Mouse (Mus musculus) forebrain, postnatal 0 days (tissue): ENCODE results near the gene Nlrp1b. TPM values are rescaled to one million over a fixed set of nuclear protein-coding genes. Genes with fewer than 3 reads are reported as not detected.

Experiments
- ATAC-seq: fragments of 200-750 bp; cut with Nextera tagmentation; 2 replicates; pipeline ENCODE4 v1.8.0; 2017; ENCODE audit warnings: mild to moderate bottlenecking, moderate library complexity
- DNase-seq: peaks from one replicate; pipeline ENCODE4 v3.0.0-alpha.2; 2015
- H3K27ac ChIP-seq: fragments of 300-500 bp; sonication (generic); 2 replicates; pipeline ENCODE4 v1.5.1; 2014; ENCODE audit warnings: low read depth, mild to moderate bottlenecking, antibody characterized with exemption, low read length, moderate library complexity, mixed read lengths
- H3K27me3 ChIP-seq: fragments of 300-500 bp; sonication (generic); 2 replicates; pipeline ENCODE4 v1.6.1; 2014; ENCODE audit warnings: mild to moderate bottlenecking, low read length, mixed read lengths; ENCODE audit not compliant: insufficient read depth
- H3K36me3 ChIP-seq: fragments of 300-500 bp; sonication (generic); 2 replicates; pipeline ENCODE4 v1.6.1; 2014; ENCODE audit warnings: mild to moderate bottlenecking, moderate library complexity; ENCODE audit not compliant: insufficient read depth
- H3K4me1 ChIP-seq: fragments of 300-500 bp; sonication (generic); 2 replicates; pipeline ENCODE4 v1.6.1; 2014; ENCODE audit warnings: antibody characterized with exemption; ENCODE audit not compliant: insufficient read depth
- H3K4me2 ChIP-seq: fragments of 300-500 bp; sonication (generic); 2 replicates; pipeline ENCODE4 v1.6.1; 2014; ENCODE audit warnings: low read depth, mild to moderate bottlenecking, moderate library complexity
- H3K4me3 ChIP-seq: fragments of 300-500 bp; sonication (generic); 2 replicates; pipeline ENCODE4 v1.5.1; 2014; ENCODE audit warnings: low read depth, low read length, mixed read lengths
- H3K9ac ChIP-seq: fragments of 300-500 bp; sonication (generic); 2 replicates; pipeline ENCODE4 v1.6.1; 2014; ENCODE audit warnings: mild to moderate bottlenecking
- H3K9me3 ChIP-seq: fragments of 300-500 bp; sonication (generic); 2 replicates; pipeline ENCODE4 v1.6.1; 2016; ENCODE audit warnings: low read length
- CTCF ChIP-seq: sonication (generic); IDR thresholded peaks from 2 replicates; pipeline ENCODE4 v1.5.1; 2016; ENCODE audit warnings: antibody characterized with exemption, control low read depth, low read depth
- polyA plus RNA-seq: library from polyadenylated mRNA; unstranded; fragments of >200 nt; fragmentation: Nextera tagmentation; extraction: Ambion mirVana; gene quantifications from 2 replicates; pipeline ENCODE4 v1.2.1, GENCODE M21; 2015
- total RNA-seq: library from RNA; depleted of rRNA; stranded (reverse); fragments of >200 nt; gene quantifications from 2 replicates; pipeline ENCODE4 v1.2.3, GENCODE M21; 2014; rRNA removed

The Nlrp1b gene
- total and polyA plus RNA-seq, 2 experiments from 2014 or later, result 0.04 to 0.14 TPM

GRCm38 (mm10) chr11:71103931-71104330 lies 126.6 kb downstream of the Nlrp1b start:
- Histone ChIP-seq H3K4me1 (no peaks in the 10 kb centered on the region), H3K4me3 (no peak overlapping the region), H3K9ac (no peak overlapping the region), H3K36me3 (no peaks in the 10 kb centered on the region), H3K27me3 (no peaks in the 10 kb centered on the region), H3K27ac (no peak overlapping the region), H3K4me2 (no peak overlapping the region), H3K9me3 (no peaks in the 10 kb centered on the region)
- TF ChIP-seq CTCF, result no peak
- DNase-seq (no peak), ATAC-seq (no peak)

Other genes with a start within 250 kb of the Nlrp1b start
- 19.5 and 24.3 TPM in 2 replicates for gene C1qbp, start 247.7 kb downstream of the Nlrp1b start, total RNA-seq
- 225 and 233 TPM in 2 replicates for gene C1qbp, start 247.7 kb downstream of the Nlrp1b start, polyA plus RNA-seq
- 25.8 and 26.7 TPM in 2 replicates for gene Dhx33, start 226.3 kb downstream of the Nlrp1b start, total RNA-seq
- 7.4 and 9.7 TPM in 2 replicates for gene Dhx33, start 226.3 kb downstream of the Nlrp1b start, polyA plus RNA-seq
- 15.3 and 19.3 TPM in 2 replicates for gene Mis12, start 211.1 kb downstream of the Nlrp1b start, total RNA-seq
- 8.0 and 13.9 TPM in 2 replicates for gene Mis12, start 211.1 kb downstream of the Nlrp1b start, polyA plus RNA-seq
- 27.0 and 35.0 TPM in 2 replicates for gene Derl2, start 210.9 kb downstream of the Nlrp1b start, total RNA-seq
- gene Derl2, start 210.9 kb downstream of the Nlrp1b start, polyA plus RNA-seq, result 21.5 and 25.1 TPM in 2 replicates
- gene 6330403K07Rik, start 197.2 kb downstream of the Nlrp1b start, total RNA-seq, result 611 and 642 TPM in 2 replicates
- 634 and 640 TPM in 2 replicates for gene 6330403K07Rik, start 197.2 kb downstream of the Nlrp1b start, polyA plus RNA-seq
- not detected in 2 replicates for gene Nlrp1a, start 86.0 kb downstream of the Nlrp1b start, total RNA-seq
- 0.04 TPM in 1 of 2 replicates, not detected in the other for gene Nlrp1a, start 86.0 kb downstream of the Nlrp1b start, polyA plus RNA-seq